Mouse (Mus musculus): ENCODE data around the gene Cma2.

- TF ChIP-seq CTCF (IDR thresholded peaks at IDR 0.05; ENCODE audit: control insufficient read depth, insufficient read depth, insufficient replicate concordance, low read depth, low read length) (no peak), POLR2A (IDR thresholded peaks at IDR 0.05; ENCODE audit: control insufficient read depth, low read depth, low read length) (no peak)
Observed at GRCm38 (mm10) chr14:56019446-56019845, 68.7 kb downstream of the Cma2 start.

Data from testis, adult 2 months (tissue).